Mouse (Mus musculus): Measurements from ENCODE around the gene Casp12. TPM values are rescaled to one million over a fixed set of nuclear protein-coding genes. Genes with fewer than 3 reads are reported as not detected.
"Not testable (repeated sequence)": the region's sequence is repeated elsewhere in the genome, so short reads cannot be mapped to it uniquely, and the experiment has no call there.

Gene Casp12
- 1 to 10 TPM; 4.6 to 8.1 (median 6.1) TPM for total RNA-seq (2022)

DNA sequence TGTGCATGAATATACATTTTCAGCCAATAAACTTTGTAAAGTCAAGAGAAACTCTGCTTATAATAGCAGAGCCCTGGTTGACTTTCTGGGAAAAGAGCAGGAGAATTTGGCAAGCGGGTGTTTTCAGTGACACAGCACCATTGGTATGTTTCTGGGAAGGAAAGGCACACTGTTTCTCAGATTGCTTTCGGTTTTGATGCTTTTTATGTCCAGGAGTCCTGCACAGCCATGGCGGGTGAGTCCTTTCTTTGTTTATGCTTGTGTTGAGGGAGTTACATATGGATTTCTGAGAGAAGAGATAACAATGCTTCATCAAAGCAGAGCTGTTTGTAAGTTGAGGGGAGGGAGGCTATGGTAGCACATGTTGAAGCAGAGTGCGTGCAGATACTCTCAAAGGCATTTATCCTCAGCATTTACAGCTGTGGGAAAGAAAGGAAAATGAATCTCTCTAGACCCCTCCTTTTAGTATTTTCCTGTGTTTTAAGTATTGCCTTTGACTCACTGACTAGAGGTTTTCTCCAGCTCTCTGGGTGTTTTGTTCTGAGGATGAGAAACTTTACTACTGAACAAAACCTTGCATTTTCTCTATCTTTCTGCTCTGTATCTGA, at the start of gene Casp12:
Casp12 (plus strand) TSS at position 140 of the 608 bp plus-strand sequence.
- DNase-seq (ENCODE audit: low spot score): peak; percentile 76

DNA sequence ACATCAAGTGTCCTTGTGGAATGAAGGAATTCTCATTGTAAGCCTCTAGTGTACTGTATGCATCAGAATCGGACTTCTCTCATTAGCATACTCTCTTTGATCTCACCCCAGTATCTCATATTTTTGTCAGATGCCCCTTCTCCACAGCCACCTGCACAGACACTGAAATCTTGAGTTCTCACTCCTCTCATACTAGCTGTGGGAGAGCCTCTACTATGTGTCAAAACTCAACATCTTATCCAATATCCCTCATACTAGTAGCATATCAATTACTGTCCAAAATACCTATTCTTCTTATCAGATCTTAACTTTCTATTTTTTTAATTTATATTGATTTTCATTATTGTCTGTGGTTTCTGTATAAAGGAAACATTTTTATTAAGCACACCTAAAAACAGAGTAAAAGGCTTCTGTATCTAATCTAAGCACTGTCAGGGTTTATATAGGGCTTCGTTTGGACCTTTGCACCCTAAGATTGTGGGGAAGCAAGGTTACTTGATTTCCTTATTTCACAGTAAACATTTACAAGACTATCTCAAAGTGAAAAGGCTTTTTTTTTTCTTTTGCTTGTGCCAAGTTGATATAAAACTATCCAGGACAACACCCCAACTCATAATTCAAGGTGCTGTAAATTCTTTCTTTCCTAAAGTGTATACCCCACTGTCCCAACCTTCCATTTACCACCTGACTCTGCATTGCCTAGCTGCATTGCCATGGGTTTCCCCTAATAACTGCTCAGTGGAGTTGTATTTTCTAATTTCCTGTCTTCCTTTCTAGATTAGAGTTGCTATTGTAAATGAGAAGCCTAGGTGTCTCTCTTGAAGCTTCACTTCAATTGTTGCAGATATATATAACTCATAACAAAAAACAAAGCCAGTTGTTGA, 48.6 kb upstream of the Casp12 start:
- DNase-seq (ENCODE audit: low spot score): no peak

- DNase-seq (ENCODE audit: low spot score): peak; percentile 47
Observed at GRCm38 (mm10) chr9:5298329-5299131, 46.7 kb upstream of the Casp12 start, which contains the start of gene Casp1. Gene Casp1 (plus strand): TSS chr9:5298517.

GRCm38 (mm10) chr9:5299132-5299381, 46.2 kb upstream of the Casp12 start:
- DNase-seq (ENCODE audit: low spot score): no peak

- DNase-seq (ENCODE audit: low spot score): peak; percentile 68
Observed at GRCm38 (mm10) chr9:5308561-5308960, 36.7 kb upstream of the Casp12 start, which contains the start of gene Casp4. Gene Casp4 (plus strand): TSS chr9:5308828.

GRCm38 (mm10) chr9:5310112-5310511, 35.1 kb upstream of the Casp12 start:
- no peak for DNase-seq (ENCODE audit: low spot score)

DNA sequence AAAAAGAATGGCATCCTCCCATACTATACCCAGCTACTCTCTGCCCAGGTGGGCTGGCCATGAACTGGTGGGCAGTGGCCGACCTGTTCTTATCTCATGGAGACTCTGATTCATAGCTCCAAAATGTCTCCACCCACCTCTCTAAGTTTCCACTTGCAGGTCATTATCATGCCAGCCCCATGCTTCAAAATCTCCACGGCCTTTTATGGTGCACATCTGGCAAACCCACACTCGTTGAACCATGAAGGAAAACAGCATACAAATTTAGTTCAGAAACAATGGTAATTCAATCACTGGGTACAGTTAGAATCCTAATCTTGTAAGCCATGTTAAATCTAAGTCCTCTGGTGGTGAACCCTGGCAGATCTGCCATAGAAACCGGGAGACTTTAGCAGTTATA, 33.8 kb upstream of the Casp12 start:
- peak; percentile 32 for DNase-seq (ENCODE audit: low spot score)

GRCm38 (mm10) chr9:5328204-5328603, 17.0 kb upstream of the Casp12 start:
- no peak for DNase-seq (ENCODE audit: low spot score)

DNA sequence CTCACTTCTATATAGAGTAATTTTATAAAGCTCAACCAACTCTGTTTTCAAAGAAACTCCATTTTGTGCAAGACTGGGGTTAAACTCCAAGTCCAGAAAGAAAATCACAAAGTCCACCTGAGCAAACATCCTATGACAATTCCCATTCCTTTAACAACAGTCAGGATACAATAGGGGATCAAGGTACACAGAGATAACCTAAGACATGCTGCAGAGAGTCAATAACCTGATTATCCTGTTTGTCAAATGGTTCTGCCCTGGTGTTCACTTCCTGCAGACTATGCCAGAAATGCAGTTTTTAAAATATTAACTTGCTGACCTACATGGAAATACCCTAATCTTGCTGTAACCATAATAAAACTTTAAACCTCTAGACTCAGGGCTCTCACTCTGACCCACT, 12.8 kb upstream of the Casp12 start:
- no peak for DNase-seq (ENCODE audit: low spot score)

- no peak for DNase-seq (ENCODE audit: low spot score)
Observed at GRCm38 (mm10) chr9:5333422-5333821, 11.8 kb upstream of the Casp12 start.

GRCm38 (mm10) chr9:5343092-5343491, 2.1 kb upstream of the Casp12 start:
- no peak for DNase-seq (ENCODE audit: low spot score)

- DNase-seq (ENCODE audit: low spot score): peak; percentile 19
Observed at GRCm38 (mm10) chr9:5344090-5344489, 1.1 kb upstream of the Casp12 start.

- DNase-seq (ENCODE audit: low spot score): no peak
Observed at GRCm38 (mm10) chr9:5347381-5347780, 2.2 kb downstream of the Casp12 start.

GRCm38 (mm10) chr9:5353673-5354072, 8.4 kb downstream of the Casp12 start:
- DNase-seq (ENCODE audit: low spot score): no peak

DNA sequence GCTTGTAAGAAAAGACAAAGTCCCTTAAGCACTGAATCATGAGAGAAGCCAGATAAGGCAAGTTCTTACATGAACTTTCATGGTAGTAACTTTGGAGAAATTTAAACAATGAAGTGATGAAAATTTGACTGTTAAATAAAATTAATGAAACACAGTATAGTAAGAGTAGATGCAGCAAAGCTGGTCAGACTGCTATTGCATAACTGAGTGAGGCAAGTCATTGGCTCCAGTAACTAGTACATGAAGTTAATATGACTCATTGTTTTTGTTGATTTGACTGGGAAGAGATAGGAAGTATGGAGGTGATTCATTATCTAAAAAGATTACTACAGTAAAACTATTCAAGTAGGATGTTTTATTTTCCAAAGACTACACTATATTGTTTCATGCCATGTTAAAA, 11.6 kb downstream of the Casp12 start:
- peak; percentile 54 for DNase-seq (ENCODE audit: low spot score)

GRCm38 (mm10) chr9:5393561-5393960, 48.3 kb downstream of the Casp12 start:
- DNase-seq (ENCODE audit: low spot score): no peak

DNA sequence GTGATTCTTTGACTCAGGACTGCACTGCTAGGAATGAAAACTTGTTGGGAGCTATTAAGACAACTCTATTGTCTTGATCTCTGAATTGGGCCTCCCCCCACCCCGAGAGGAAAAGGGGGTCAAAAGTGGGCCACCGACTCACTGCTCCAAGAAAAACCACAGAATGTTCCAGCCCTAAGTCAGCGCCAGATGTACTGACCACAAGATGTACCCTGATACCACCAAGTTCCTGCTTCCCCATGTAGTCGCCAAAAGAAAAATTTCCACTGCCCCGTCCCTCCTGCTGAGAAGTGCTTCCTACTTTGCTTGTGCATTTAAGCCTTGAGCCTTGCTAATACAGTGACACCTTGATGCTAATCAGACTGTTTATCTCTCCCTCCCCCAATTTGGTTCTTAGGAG, 50.6 kb downstream of the Casp12 start:
- not testable (repeated sequence) for DNase-seq (ENCODE audit: low spot score)

DNA sequence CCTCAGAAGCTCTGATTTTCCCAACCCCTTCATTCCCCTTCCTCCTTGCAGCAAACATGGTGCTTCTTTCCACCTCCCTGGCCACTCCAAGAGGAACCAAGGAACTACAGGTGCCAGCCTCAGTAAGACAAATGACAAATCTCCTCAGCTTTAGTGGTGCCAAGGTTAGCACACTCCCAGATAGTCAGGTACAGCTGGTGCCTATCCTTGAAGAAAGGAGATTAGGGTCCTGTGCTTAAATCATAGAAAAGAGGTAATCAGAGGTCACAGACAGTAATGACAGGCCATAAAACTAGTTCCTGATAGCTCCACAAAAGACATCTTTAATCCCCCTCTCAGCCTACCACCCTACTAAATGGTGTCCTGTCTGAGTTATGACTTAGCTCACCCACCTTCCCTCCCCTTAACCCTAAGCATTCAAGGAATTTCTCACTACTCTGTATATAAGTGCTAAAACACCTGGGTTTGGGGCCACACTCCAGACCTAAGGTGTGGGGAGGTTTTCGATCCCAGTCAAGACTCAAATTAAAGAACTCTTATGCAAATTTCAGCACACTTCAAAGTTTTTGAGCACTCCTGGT, 65.8 kb downstream of the Casp12 start:
- no peak for DNase-seq (ENCODE audit: low spot score)

- DNase-seq (ENCODE audit: low spot score): no peak
Observed at GRCm38 (mm10) chr9:5412446-5413111, 67.3 kb downstream of the Casp12 start.

DNA sequence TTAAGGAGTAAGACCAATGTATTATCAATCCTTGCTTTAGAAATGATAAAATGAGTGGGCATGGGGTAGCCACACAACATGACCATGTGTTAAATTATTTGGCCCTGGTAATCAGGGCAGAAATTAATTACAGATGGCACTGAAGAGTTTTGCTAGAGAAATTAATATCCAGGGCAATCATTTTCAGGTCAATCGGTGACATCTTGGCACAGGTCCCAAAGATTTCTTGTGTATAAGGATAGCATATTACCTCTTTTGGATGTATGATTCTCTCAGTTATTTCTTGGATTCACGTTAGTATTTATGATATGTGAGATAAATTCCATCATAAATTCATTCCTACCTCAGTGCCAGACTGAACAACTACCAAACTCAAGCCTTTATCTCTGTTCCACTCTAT, 72.6 kb downstream of the Casp12 start:
- DNase-seq (ENCODE audit: low spot score): no peak

Measured in heart, adult 8-10 months (tissue).